Mouse (Mus musculus) intestine, embryonic 14.5 days (tissue): ENCODE measurements around the gene Cacnb4. TPM values are rescaled to one million over a fixed set of nuclear protein-coding genes. Genes with fewer than 3 reads are reported as not detected.

Experiments
- ATAC-seq: fragments of 200-750 bp; cut with Nextera tagmentation; replicated peaks from 2 replicates; pipeline ENCODE4 v1.8.0; 2017; ENCODE audit warnings: low read depth, moderate number of reproducible peaks, moderate TSS enrichment, moderate library complexity; ENCODE audit not compliant: low FRiP score, low TSS enrichment
- DNase-seq: peaks from one replicate; pipeline ENCODE4 v3.0.0-alpha.2; 2018; ENCODE audit warnings: low spot score
- H3K27ac ChIP-seq: fragments of 300-500 bp; sonication (generic); 2 replicates; pipeline ENCODE4 v1.5.1; 2014; ENCODE audit warnings: low read depth, mild to moderate bottlenecking, control low read depth
- H3K27me3 ChIP-seq: fragments of 300-500 bp; sonication (generic); replicated peaks from 2 replicates; pipeline ENCODE4 v1.6.1; 2014; ENCODE audit warnings: low read length, control low read depth; ENCODE audit not compliant: control insufficient read depth, insufficient read depth
- H3K36me3 ChIP-seq: fragments of 300-500 bp; sonication (generic); 2 replicates; pipeline ENCODE4 v1.6.1; 2014; ENCODE audit warnings: low read length, control low read depth; ENCODE audit not compliant: control insufficient read depth, insufficient read depth
- H3K4me1 ChIP-seq: fragments of 300-500 bp; sonication (generic); replicated peaks from 2 replicates; pipeline ENCODE4 v1.6.1; 2014; ENCODE audit warnings: low read length, control low read depth, mixed read lengths; ENCODE audit not compliant: control insufficient read depth, insufficient read depth
- H3K4me2 ChIP-seq: fragments of 300-500 bp; sonication (generic); 2 replicates; pipeline ENCODE4 v1.6.1; 2014; ENCODE audit warnings: low read length
- H3K4me3 ChIP-seq: fragments of 300-500 bp; sonication (generic); 2 replicates; pipeline ENCODE4 v1.5.1; 2014; ENCODE audit warnings: low read depth, low read length, control low read depth, mixed read lengths
- H3K9ac ChIP-seq: fragments of 300-500 bp; sonication (generic); 2 replicates; pipeline ENCODE4 v1.6.1; 2014; ENCODE audit warnings: mild to moderate bottlenecking, low read length
- H3K9me3 ChIP-seq: fragments of 300-500 bp; sonication (generic); 2 replicates; pipeline ENCODE4 v1.6.1; 2016; ENCODE audit warnings: low read length, control low read depth; ENCODE audit not compliant: control insufficient read depth
- WGBS: fragments of 180-500 bp; shearing (Covaris S2); extraction: QIAGEN DNeasy Blood & Tissue Kit; methylation state at CpG from one replicate; pipeline ENCODE4 v1.1.7; 2014; 5-methylcytosine and 5-hydroxymethylcytosine counted together
- polyA plus RNA-seq: library from polyadenylated mRNA; unstranded; fragments of >200 nt; fragmentation: Nextera tagmentation; extraction: Ambion mirVana; gene quantifications from 2 replicates; pipeline ENCODE4 v1.2.1, GENCODE M21; 2014

Cacnb4 gene
- polyA plus RNA-seq, 1 experiment from 2014 or later = 0.60 TPM

GRCm38 (mm10) chr2:52544527-52544926 is 132.1 kb downstream of the Cacnb4 start:
- H3K36me3 ChIP-seq = no peaks in the 10 kb centered on the region
- 77% methylated on average over 2 of the region's 2 CpGs for whole genome bisulfite sequencing
- H3K4me2 ChIP-seq = no peak overlapping the region
- H3K27me3 ChIP-seq = no peaks in the 10 kb centered on the region
- ATAC-seq (no peak), DNase-seq (no peak)
- no peak overlapping the region for H3K4me3 ChIP-seq
- H3K27ac ChIP-seq = no peak overlapping the region
- no peaks in the 10 kb centered on the region for H3K9me3 ChIP-seq
- no peaks in the 10 kb centered on the region for H3K4me1 ChIP-seq
- no peak overlapping the region for H3K9ac ChIP-seq

- no peak overlapping the region for H3K9ac ChIP-seq
- ATAC-seq (no peak), DNase-seq (no peak)
- H3K27me3 ChIP-seq = no peaks in the 10 kb centered on the region
- WGBS = 89% methylated on average over 4 of the region's 4 CpGs
- no peaks in the 10 kb centered on the region for H3K4me1 ChIP-seq
- H3K4me3 ChIP-seq = no peak overlapping the region
- H3K27ac ChIP-seq = no peak overlapping the region
- no peak overlapping the region for H3K4me2 ChIP-seq
- no peaks in the 10 kb centered on the region for H3K36me3 ChIP-seq
- no peaks in the 10 kb centered on the region for H3K9me3 ChIP-seq
These were observed 135.6 kb downstream of the Cacnb4 start for GRCm38 (mm10) chr2:52541068-52541467.

GRCm38 (mm10) chr2:52539318-52539717 is 137.3 kb downstream of the Cacnb4 start:
- no peak overlapping the region for H3K27ac ChIP-seq
- no peak overlapping the region for H3K4me3 ChIP-seq
- no peaks in the 10 kb centered on the region for H3K36me3 ChIP-seq
- H3K27me3 ChIP-seq = no peaks in the 10 kb centered on the region
- no peak overlapping the region for H3K9ac ChIP-seq
- no peaks in the 10 kb centered on the region for H3K9me3 ChIP-seq
- 82% methylated on average over 6 of the region's 6 CpGs for WGBS
- no peak overlapping the region for H3K4me2 ChIP-seq
- no peaks in the 10 kb centered on the region for H3K4me1 ChIP-seq
- ATAC-seq = no peak
- DNase-seq = no peak

- no peaks in the 10 kb centered on the region for H3K9me3 ChIP-seq
- no peak for DNase-seq
- H3K4me3 ChIP-seq = no peak overlapping the region
- H3K9ac ChIP-seq = no peak overlapping the region
- no peaks in the 10 kb centered on the region for H3K4me1 ChIP-seq
- WGBS = 91% methylated on average over 3 of the region's 3 CpGs
- no peak overlapping the region for H3K27ac ChIP-seq
- no peaks in the 10 kb centered on the region for H3K36me3 ChIP-seq
- ATAC-seq = no peak
- no peak overlapping the region for H3K4me2 ChIP-seq
- H3K27me3 ChIP-seq = no peaks in the 10 kb centered on the region
These were observed 139.0 kb downstream of the Cacnb4 start for GRCm38 (mm10) chr2:52537645-52538044.

- no peak for ATAC-seq
- Histone ChIP-seq H3K36me3 (no peaks in the 10 kb centered on the region), H3K9ac (no peak overlapping the region), H3K27ac (no peak overlapping the region), H3K9me3 (no peaks in the 10 kb centered on the region), H3K4me3 (no peak overlapping the region), H3K4me1 (no peaks in the 10 kb centered on the region), H3K4me2 (no peak overlapping the region), H3K27me3 (no peaks in the 10 kb centered on the region)
- no peak for DNase-seq
- WGBS = 84% methylated on average over 9 of the region's 9 CpGs
These were observed 139.5 kb downstream of the Cacnb4 start for GRCm38 (mm10) chr2:52537155-52537554.

GRCm38 (mm10) chr2:52536511-52536910 is 140.1 kb downstream of the Cacnb4 start:
- H3K4me3 ChIP-seq = no peak overlapping the region
- H3K36me3 ChIP-seq = no peaks in the 10 kb centered on the region
- 67% methylated on average over 4 of the region's 4 CpGs for WGBS
- no peaks in the 10 kb centered on the region for H3K4me1 ChIP-seq
- H3K27me3 ChIP-seq = no peaks in the 10 kb centered on the region
- H3K9ac ChIP-seq = no peak overlapping the region
- H3K27ac ChIP-seq = no peak overlapping the region
- DNase-seq (no peak), ATAC-seq (no peak)
- no peaks in the 10 kb centered on the region for H3K9me3 ChIP-seq
- no peak overlapping the region for H3K4me2 ChIP-seq

- WGBS = 78% methylated on average over 5 of the region's 5 CpGs
- no peak overlapping the region for H3K9ac ChIP-seq
These were observed 142.9 kb downstream of the Cacnb4 start for GRCm38 (mm10) chr2:52533696-52534095.

GRCm38 (mm10) chr2:52530521-52530920 is 146.1 kb downstream of the Cacnb4 start:
- no peak overlapping the region for H3K4me3 ChIP-seq
- WGBS = 92% methylated on average over 2 of the region's 2 CpGs
- H3K4me1 ChIP-seq = no peaks in the 10 kb centered on the region
- no peaks in the 10 kb centered on the region for H3K9me3 ChIP-seq
- no peak overlapping the region for H3K9ac ChIP-seq
- ATAC-seq = no peak
- no peak overlapping the region for H3K27ac ChIP-seq
- H3K36me3 ChIP-seq = no peaks in the 10 kb centered on the region
- H3K27me3 ChIP-seq = no peaks in the 10 kb centered on the region
- no peak for DNase-seq
- no peak overlapping the region for H3K4me2 ChIP-seq

More at GRCm38 (mm10) chr2:52533696-52534095, 142.9 kb downstream of the Cacnb4 start:
- DNase-seq = no peak
- Histone ChIP-seq H3K27me3 (no peaks in the 10 kb centered on the region), H3K4me2 (no peak overlapping the region), H3K27ac (no peak overlapping the region), H3K9me3 (no peaks in the 10 kb centered on the region), H3K36me3 (no peaks in the 10 kb centered on the region), H3K4me1 (no peaks in the 10 kb centered on the region), H3K4me3 (no peak overlapping the region)
- no peak for ATAC-seq

GRCm38 (mm10) chr2:52529245-52529644 is 147.4 kb downstream of the Cacnb4 start:
- ATAC-seq (no peak), DNase-seq (no peak)
- WGBS = 84% methylated on average over 7 of the region's 7 CpGs
- Histone ChIP-seq H3K4me3 (no peak overlapping the region), H3K9me3 (no peaks in the 10 kb centered on the region), H3K9ac (no peak overlapping the region), H3K27ac (no peak overlapping the region), H3K4me2 (no peak overlapping the region), H3K36me3 (no peaks in the 10 kb centered on the region), H3K27me3 (no peaks in the 10 kb centered on the region), H3K4me1 (no peaks in the 10 kb centered on the region)
